Mouse (Mus musculus) limb, embryonic 10.5 days (tissue): ENCODE measurements around the gene Adamts17. TPM values are rescaled to one million over a fixed set of nuclear protein-coding genes. Genes with fewer than 3 reads are reported as not detected.

Experiments used
- DNase-seq: peaks from one replicate; pipeline ENCODE4 v3.0.0-alpha.2; 2017; ENCODE audit warnings: low spot score
- H3K27ac ChIP-seq: fragments of 300-500 bp; sonication (generic); 2 replicates; pipeline ENCODE4 v1.5.1; 2016; ENCODE audit warnings: mild to moderate bottlenecking
- H3K27me3 ChIP-seq: fragments of 300-500 bp; sonication (generic); 2 replicates; pipeline ENCODE4 v1.6.1; 2016; ENCODE audit warnings: low read depth, mild to moderate bottlenecking; ENCODE audit not compliant: poor library complexity, severe bottlenecking
- H3K36me3 ChIP-seq: fragments of 300-500 bp; sonication (generic); 2 replicates; pipeline ENCODE4 v1.6.1; 2016; ENCODE audit warnings: mild to moderate bottlenecking, moderate library complexity
- H3K4me1 ChIP-seq: fragments of 300-500 bp; sonication (generic); 2 replicates; pipeline ENCODE4 v1.6.1; 2016
- H3K4me3 ChIP-seq: fragments of 300-500 bp; sonication (generic); 2 replicates; pipeline ENCODE4 v1.5.1; 2016; ENCODE audit warnings: mild to moderate bottlenecking, moderate library complexity
- H3K9me3 ChIP-seq: fragments of 300-500 bp; sonication (generic); replicated peaks from 2 replicates; pipeline ENCODE4 v1.6.1; 2016; ENCODE audit warnings: mild to moderate bottlenecking
- WGBS: fragments of 180-500 bp; shearing (Covaris S2); methylation state at CpG from one replicate; pipeline ENCODE4 v1.1.7; 2016; 5-methylcytosine and 5-hydroxymethylcytosine counted together
- polyA plus RNA-seq: library from polyadenylated mRNA; unstranded; fragments of >200 nt; fragmentation: Nextera tagmentation; extraction: Ambion mirVana; gene quantifications from 2 replicates; pipeline ENCODE4 v1.2.1, GENCODE M21; 2016

Gene Adamts17
- polyA plus RNA-seq, 1 experiment from 2014 or later, result 6.7 TPM

GRCm38 (mm10) chr7:66852164-66852563 is 12.6 kb downstream of the Adamts17 start:
- 60% methylated on average over 3 of the region's 3 CpGs for WGBS
- H3K36me3 ChIP-seq, result 0 out of 2 replicates have a peak, but pooled peaks cover 11% of the 10 kb centered on the region
- no peak for DNase-seq
- H3K9me3 ChIP-seq, result no peaks in the 10 kb centered on the region
- H3K4me3 ChIP-seq, result no peak overlapping the region
- no peak overlapping the region for H3K27ac ChIP-seq
- no peaks in the 10 kb centered on the region for H3K27me3 ChIP-seq
- peaks cover 7% of the 10 kb centered on the region; the same call in 1 of the 2 replicates for H3K4me1 ChIP-seq

- no peak for DNase-seq
- H3K4me3 ChIP-seq, result no peak overlapping the region
- WGBS, result 81% methylated on average over 1 of the region's 1 CpGs
- H3K9me3 ChIP-seq, result no peaks in the 10 kb centered on the region
- H3K4me1 ChIP-seq, result peaks cover 23% of the 10 kb centered on the region
- H3K36me3 ChIP-seq, result 0 out of 2 replicates have a peak, but pooled peaks cover 8% of the 10 kb centered on the region
- no peak overlapping the region for H3K27ac ChIP-seq
- no peaks in the 10 kb centered on the region for H3K27me3 ChIP-seq
Measured at GRCm38 (mm10) chr7:66857610-66858009, 18.1 kb downstream of the Adamts17 start.

- DNase-seq, result no peak
- WGBS, result 62% methylated on average over 12 of the region's 12 CpGs
- H3K27me3 ChIP-seq, result no peaks in the 10 kb centered on the region
- H3K27ac ChIP-seq, result peak overlapping the region; percentile 22; the same call in 1 of the 2 replicates
- no peaks in the 10 kb centered on the region for H3K9me3 ChIP-seq
- H3K4me1 ChIP-seq, result peaks cover 23% of the 10 kb centered on the region
- no peak overlapping the region for H3K4me3 ChIP-seq
- 0 out of 2 replicates have a peak, but pooled peaks cover 8% of the 10 kb centered on the region for H3K36me3 ChIP-seq
Measured at GRCm38 (mm10) chr7:66858247-66859075, 18.9 kb downstream of the Adamts17 start.

GRCm38 (mm10) chr7:66859220-66859619 is 19.7 kb downstream of the Adamts17 start:
- no peaks in the 10 kb centered on the region for H3K27me3 ChIP-seq
- no peak overlapping the region; the same call in 1 of the 2 replicates for H3K27ac ChIP-seq
- 0 out of 2 replicates have a peak, but pooled peaks cover 3% of the 10 kb centered on the region for H3K36me3 ChIP-seq
- no peak overlapping the region for H3K4me3 ChIP-seq
- WGBS, result 83% methylated on average over 5 of the region's 5 CpGs
- peaks cover 23% of the 10 kb centered on the region for H3K4me1 ChIP-seq
- DNase-seq, result no peak
- H3K9me3 ChIP-seq, result no peaks in the 10 kb centered on the region

GRCm38 (mm10) chr7:66866944-66867718 is 27.6 kb downstream of the Adamts17 start:
- H3K36me3 ChIP-seq, result no peaks in the 10 kb centered on the region
- H3K9me3 ChIP-seq, result no peaks in the 10 kb centered on the region
- WGBS, result 86% methylated on average over 19 of the region's 19 CpGs
- no peak overlapping the region for H3K4me3 ChIP-seq
- no peaks in the 10 kb centered on the region for H3K27me3 ChIP-seq
- no peak for DNase-seq
- peaks cover 34% of the 10 kb centered on the region for H3K4me1 ChIP-seq
- H3K27ac ChIP-seq, result peak overlapping the region; percentile 64; the same call in 1 of the 2 replicates

GRCm38 (mm10) chr7:66867719-66868501 is 28.4 kb downstream of the Adamts17 start:
- H3K36me3 ChIP-seq, result no peaks in the 10 kb centered on the region
- 58% methylated on average over 13 of the region's 13 CpGs for WGBS
- no peak overlapping the region for H3K4me3 ChIP-seq
- H3K9me3 ChIP-seq, result no peaks in the 10 kb centered on the region
- H3K27ac ChIP-seq, result peak overlapping the region; percentile 64
- peaks cover 36% of the 10 kb centered on the region for H3K4me1 ChIP-seq
- no peaks in the 10 kb centered on the region for H3K27me3 ChIP-seq
- DNase-seq, result no peak

GRCm38 (mm10) chr7:66871520-66871919 is 32.0 kb downstream of the Adamts17 start:
- peak; percentile 26 for DNase-seq
- WGBS, result 78% methylated on average over 7 of the region's 7 CpGs
- Histone ChIP-seq H3K4me1 (peaks cover 51% of the 10 kb centered on the region), H3K4me3 (no peak overlapping the region), H3K27ac (no peak overlapping the region), H3K36me3 (no peaks in the 10 kb centered on the region), H3K27me3 (0 out of 2 replicates have a peak, but pooled peaks cover 7% of the 10 kb centered on the region), H3K9me3 (no peaks in the 10 kb centered on the region)

- DNase-seq, result peak; percentile 29
- Histone ChIP-seq H3K27me3 (0 out of 2 replicates have a peak, but pooled peaks cover 7% of the 10 kb centered on the region), H3K4me3 (no peak overlapping the region), H3K4me1 (peaks cover 47% of the 10 kb centered on the region), H3K27ac (no peak overlapping the region), H3K36me3 (no peaks in the 10 kb centered on the region), H3K9me3 (no peaks in the 10 kb centered on the region)
- 90% methylated on average over 14 of the region's 14 CpGs for WGBS
Measured at GRCm38 (mm10) chr7:66871940-66872511, 32.5 kb downstream of the Adamts17 start.

- DNase-seq, result no peak
- 0 out of 2 replicates have a peak, but pooled peaks cover 7% of the 10 kb centered on the region for H3K27me3 ChIP-seq
- H3K9me3 ChIP-seq, result no peaks in the 10 kb centered on the region
- H3K27ac ChIP-seq, result no peak overlapping the region
- WGBS, result 86% methylated on average over 2 of the region's 2 CpGs
- H3K4me1 ChIP-seq, result peaks cover 35% of the 10 kb centered on the region
- H3K36me3 ChIP-seq, result no peaks in the 10 kb centered on the region
- no peak overlapping the region for H3K4me3 ChIP-seq
Measured at GRCm38 (mm10) chr7:66873235-66873634, 33.7 kb downstream of the Adamts17 start.

- H3K27ac ChIP-seq, result peak overlapping the region; percentile 1
- H3K27me3 ChIP-seq, result no peaks in the 10 kb centered on the region
- H3K9me3 ChIP-seq, result no peaks in the 10 kb centered on the region
- WGBS, result 82% methylated on average over 2 of the region's 2 CpGs
- no peak overlapping the region for H3K4me3 ChIP-seq
- H3K36me3 ChIP-seq, result no peaks in the 10 kb centered on the region
- no peak for DNase-seq
- peaks cover 9% of the 10 kb centered on the region; the same call in 1 of the 2 replicates for H3K4me1 ChIP-seq
Measured at GRCm38 (mm10) chr7:66891431-66891830, 51.9 kb downstream of the Adamts17 start.

GRCm38 (mm10) chr7:66892096-66892495 is 52.6 kb downstream of the Adamts17 start:
- Histone ChIP-seq H3K9me3 (no peaks in the 10 kb centered on the region), H3K4me3 (no peak overlapping the region), H3K27ac (peak overlapping the region; percentile 25), H3K36me3 (no peaks in the 10 kb centered on the region), H3K4me1 (peaks cover 9% of the 10 kb centered on the region; the same call in 1 of the 2 replicates), H3K27me3 (no peaks in the 10 kb centered on the region)
- no peak for DNase-seq
- 83% methylated on average over 4 of the region's 4 CpGs for WGBS

GRCm38 (mm10) chr7:66902376-66902775 is 62.8 kb downstream of the Adamts17 start:
- no peak for DNase-seq
- no peaks in the 10 kb centered on the region; the same call in 1 of the 2 replicates for H3K4me1 ChIP-seq
- no peaks in the 10 kb centered on the region for H3K36me3 ChIP-seq
- no peaks in the 10 kb centered on the region for H3K27me3 ChIP-seq
- no peaks in the 10 kb centered on the region for H3K9me3 ChIP-seq
- no peak overlapping the region for H3K27ac ChIP-seq
- no peak overlapping the region for H3K4me3 ChIP-seq
- WGBS, result 89% methylated on average over 7 of the region's 7 CpGs
